ENCODE assay signal across 12 mouse cellular contexts in genomic region chr12:109112996-109113592, GRCm38 (mm10). TPM values are rescaled to one million over a fixed set of nuclear protein-coding genes. Genes with fewer than 3 reads are reported as not detected.
DNase-seq lines count a peak whose midpoint lies in the region; ATAC-seq and TF ChIP-seq lines count a peak whose summit lies in the region.
"Had no signal": no experiment of that assay in that cellular context is flagged by ENCODE, and none has a peak within 500 bp of the region (broad histone marks: within the 10 kb centered on the region; RNA-seq: fewer than 3 reads in every experiment).

No protein-coding gene starts in this region.

- H3K27ac ChIP-seq in midbrain, embryonic 10.5 days (replicated peaks): peak overlapping the region; percentile 7; the same call in 1 of the 2 replicates
- no peak overlapping the region for H3K27ac ChIP-seq in midbrain, embryonic 11.5 days (ENCODE audit: low read depth, low read length)
- no peak overlapping the region for H3K27ac ChIP-seq in forebrain, embryonic 11.5 days (ENCODE audit: low read depth, low read length)
- peak overlapping the region; percentile 2; the same call in 1 of the 2 replicates for H3K27ac ChIP-seq in kidney, embryonic 16.5 days (ENCODE audit: low read length)
- no peak overlapping the region for H3K27ac ChIP-seq in liver, postnatal 0 days (ENCODE audit: low read depth)
- H3K27ac ChIP-seq: embryonic facial prominence, embryonic 15.5 days; kidney, postnatal 0 days; liver, embryonic 12.5 days had no signal

- ATAC-seq in midbrain, embryonic 11.5 days (ENCODE audit: low FRiP score): no peak
- ATAC-seq in forebrain, embryonic 11.5 days (replicated peaks; ENCODE audit: low FRiP score): 0 out of 2 replicates have a peak, but pooled peaks have one; percentile 42
- no peak for ATAC-seq in kidney, embryonic 16.5 days (ENCODE audit: low FRiP score, low TSS enrichment)
- ATAC-seq in liver, postnatal 0 days: no peak
- ATAC-seq: liver, embryonic 12.5 days had no signal

- H3K36me3 ChIP-seq in midbrain, embryonic 10.5 days: no peaks in the 10 kb centered on the region
- H3K36me3 ChIP-seq in midbrain, embryonic 11.5 days (ENCODE audit: control insufficient read depth, insufficient read depth, low read length): no peaks in the 10 kb centered on the region
- no peaks in the 10 kb centered on the region for H3K36me3 ChIP-seq in forebrain, embryonic 11.5 days (ENCODE audit: control insufficient read depth, insufficient read depth, low read length)
- no peaks in the 10 kb centered on the region for H3K36me3 ChIP-seq in kidney, embryonic 16.5 days (ENCODE audit: insufficient read depth, low read length)
- no peaks in the 10 kb centered on the region for H3K36me3 ChIP-seq in liver, postnatal 0 days (replicated peaks; ENCODE audit: insufficient read depth, low read length)
- H3K36me3 ChIP-seq: embryonic facial prominence, embryonic 15.5 days; liver, embryonic 12.5 days had no signal

- H3K4me1 ChIP-seq in midbrain, embryonic 10.5 days: peaks cover 15% of the 10 kb centered on the region
- H3K4me1 ChIP-seq in midbrain, embryonic 11.5 days (ENCODE audit: control insufficient read depth, insufficient read depth, low read length): no peaks in the 10 kb centered on the region
- peaks cover 3% of the 10 kb centered on the region; the same call in 1 of the 2 replicates for H3K4me1 ChIP-seq in forebrain, embryonic 11.5 days (replicated peaks; ENCODE audit: control insufficient read depth, insufficient read depth, low read length)
- no peaks in the 10 kb centered on the region for H3K4me1 ChIP-seq in kidney, embryonic 16.5 days (ENCODE audit: insufficient read depth, low read length)
- no peaks in the 10 kb centered on the region for H3K4me1 ChIP-seq in liver, postnatal 0 days (ENCODE audit: insufficient read depth)
- H3K4me1 ChIP-seq: liver, embryonic 12.5 days had no signal

- H3K4me3 ChIP-seq in midbrain, embryonic 10.5 days: no peak overlapping the region
- no peak overlapping the region for H3K4me3 ChIP-seq in midbrain, embryonic 11.5 days (ENCODE audit: low read depth, low read length)
- no peak overlapping the region for H3K4me3 ChIP-seq in forebrain, embryonic 11.5 days (ENCODE audit: low read depth, low read length)
- no peak overlapping the region for H3K4me3 ChIP-seq in kidney, embryonic 16.5 days (ENCODE audit: low read length)
- no peak overlapping the region for H3K4me3 ChIP-seq in liver, postnatal 0 days (ENCODE audit: low read depth, low read length)
- H3K4me3 ChIP-seq: embryonic facial prominence, embryonic 15.5 days; liver, embryonic 12.5 days; myocyte had no signal

- no peak overlapping the region for H3K4me2 ChIP-seq in midbrain, embryonic 11.5 days
- no peak overlapping the region for H3K4me2 ChIP-seq in forebrain, embryonic 11.5 days (ENCODE audit: low read depth, low read length, severe bottlenecking)
- H3K4me2 ChIP-seq in kidney, embryonic 16.5 days (replicated peaks; ENCODE audit: low read depth, low read length): no peak overlapping the region
- no peak overlapping the region for H3K4me2 ChIP-seq in liver, postnatal 0 days (ENCODE audit: low read depth, low read length)
- H3K4me2 ChIP-seq: embryonic facial prominence, embryonic 15.5 days; liver, embryonic 12.5 days had no signal

- WGBS in midbrain, embryonic 10.5 days: 74% methylated on average over 10 of the region's 10 CpGs
- WGBS in midbrain, embryonic 11.5 days: 73% methylated on average over 10 of the region's 10 CpGs
- 58% methylated on average over 10 of the region's 10 CpGs for WGBS in forebrain, embryonic 11.5 days
- WGBS in kidney, embryonic 16.5 days: 53% methylated on average over 10 of the region's 10 CpGs
- 76% methylated on average over 10 of the region's 10 CpGs for WGBS in liver, postnatal 0 days (ENCODE audit: insufficient replicate concordance)

- H3K9ac ChIP-seq in midbrain, embryonic 11.5 days (ENCODE audit: low read length): no peak overlapping the region
- no peak overlapping the region for H3K9ac ChIP-seq in forebrain, embryonic 11.5 days (ENCODE audit: low read length)
- no peak overlapping the region for H3K9ac ChIP-seq in kidney, embryonic 16.5 days (replicated peaks; ENCODE audit: low read length)
- H3K9ac ChIP-seq in liver, postnatal 0 days (replicated peaks): no peak overlapping the region
- H3K9ac ChIP-seq: embryonic facial prominence, embryonic 15.5 days; liver, embryonic 12.5 days had no signal

- no peaks in the 10 kb centered on the region for H3K9me3 ChIP-seq in midbrain, embryonic 10.5 days (replicated peaks)
- no peaks in the 10 kb centered on the region for H3K9me3 ChIP-seq in midbrain, embryonic 11.5 days (ENCODE audit: control insufficient read depth, low read length)
- H3K9me3 ChIP-seq in forebrain, embryonic 11.5 days (ENCODE audit: control insufficient read depth, low read length): no peaks in the 10 kb centered on the region
- no peaks in the 10 kb centered on the region for H3K9me3 ChIP-seq in kidney, embryonic 16.5 days (ENCODE audit: low read length)
- no peaks in the 10 kb centered on the region for H3K9me3 ChIP-seq in liver, postnatal 0 days (ENCODE audit: low read length)
- H3K9me3 ChIP-seq: embryonic facial prominence, embryonic 15.5 days; liver, embryonic 12.5 days had no signal

- H3K27me3 ChIP-seq in midbrain, embryonic 10.5 days (ENCODE audit: low read depth, poor library complexity, severe bottlenecking): no peaks in the 10 kb centered on the region
- H3K27me3 ChIP-seq in midbrain, embryonic 11.5 days (ENCODE audit: control insufficient read depth, insufficient read depth, low read length): no peaks in the 10 kb centered on the region
- H3K27me3 ChIP-seq in forebrain, embryonic 11.5 days (ENCODE audit: control insufficient read depth, insufficient read depth, low read length): no peaks in the 10 kb centered on the region
- no peaks in the 10 kb centered on the region for H3K27me3 ChIP-seq in kidney, embryonic 16.5 days (ENCODE audit: insufficient read depth, low read length)
- H3K27me3 ChIP-seq in liver, postnatal 0 days (ENCODE audit: insufficient read depth, low read length): no peaks in the 10 kb centered on the region
- H3K27me3 ChIP-seq: embryonic facial prominence, embryonic 15.5 days; liver, embryonic 12.5 days had no signal

- TF ChIP-seq EP300 in liver, postnatal 0 days (IDR thresholded peaks at IDR 0.05; ENCODE audit: low read depth): no peak

- no peak for TF ChIP-seq CTCF in liver, postnatal 0 days (IDR thresholded peaks at IDR 0.05; ENCODE audit: low read depth)

- DNase-seq in adrenal gland, postnatal 14 days: peak; percentile 10
- DNase-seq in adrenal gland, postnatal 10 days: no peak
- DNase-seq in midbrain, embryonic 10.5 days (ENCODE audit: low spot score): no peak
- DNase-seq in midbrain, embryonic 11.5 days (ENCODE audit: low spot score, missing footprints): no peak
- DNase-seq in forebrain, embryonic 11.5 days (ENCODE audit: low spot score): no peak
- DNase-seq in thymus, postnatal 10 days (ENCODE audit: low spot score in 2 of 2): no peak
- DNase-seq in liver, postnatal 0 days: no peak

RNA-seq across cellular contexts. Expression of gene Begain, which starts 45.1 kb away (rescaled TPM):
- total RNA-seq in adrenal gland, postnatal 14 days (2021): 5.8 and 8.3 TPM in 2 replicates
- 1 to 10 TPM; 6.9 to 9.9 TPM for total RNA-seq in adrenal gland, postnatal 10 days (2021)
- polyA plus RNA-seq in midbrain, embryonic 10.5 days (2016; fragmentation: Nextera tagmentation; extraction: Ambion mirVana): 4.3 and 4.8 TPM in 2 replicates
- 9.2 and 9.3 TPM in 2 replicates for polyA plus RNA-seq in midbrain, embryonic 11.5 days (2014; fragmentation: Nextera tagmentation; extraction: Ambion mirVana)
- 6.6 and 7.3 TPM in 2 replicates for polyA plus RNA-seq in forebrain, embryonic 11.5 days (2014; fragmentation: Nextera tagmentation; extraction: Ambion mirVana)
- polyA plus RNA-seq in kidney, embryonic 16.5 days (2015; fragmentation: Nextera tagmentation; extraction: Ambion mirVana): 3.4 and 3.7 TPM in 2 replicates
- polyA plus RNA-seq in liver, postnatal 0 days (2015; fragmentation: Nextera tagmentation; extraction: Ambion mirVana): 0.24 and 0.27 TPM in 2 replicates

Comparison
In these comparisons a context has a peak if more than half of its experiments do, and no peak if none do; other contexts are left out.
1. H3K27ac ChIP-seq: peak in midbrain, embryonic 10.5 days (single experiment) and kidney, embryonic 16.5 days (single experiment); none in midbrain, embryonic 11.5 days (single experiment), forebrain, embryonic 11.5 days (single experiment) and liver, postnatal 0 days (single experiment).